Mouse (Mus musculus) cerebellum, adult 2 months (tissue): Measurements from ENCODE around the gene Rgs10.

Experiments used
- CTCF ChIP-seq: fragments of 200-500 bp; IDR thresholded peaks from 2 replicates; pipeline ENCODE4 v1.5.1; 2011; ENCODE audit warnings: low read depth, mild to moderate bottlenecking, control low read depth, low read length, moderate library complexity, borderline replicate concordance; ENCODE audit not compliant: insufficient read depth
- POLR2A ChIP-seq: fragments of 200-500 bp; IDR thresholded peaks from 2 replicates; pipeline ENCODE4 v1.6.1; 2011; ENCODE audit warnings: low read length, control low read depth, borderline replicate concordance; ENCODE audit not compliant: insufficient read depth

DNA sequence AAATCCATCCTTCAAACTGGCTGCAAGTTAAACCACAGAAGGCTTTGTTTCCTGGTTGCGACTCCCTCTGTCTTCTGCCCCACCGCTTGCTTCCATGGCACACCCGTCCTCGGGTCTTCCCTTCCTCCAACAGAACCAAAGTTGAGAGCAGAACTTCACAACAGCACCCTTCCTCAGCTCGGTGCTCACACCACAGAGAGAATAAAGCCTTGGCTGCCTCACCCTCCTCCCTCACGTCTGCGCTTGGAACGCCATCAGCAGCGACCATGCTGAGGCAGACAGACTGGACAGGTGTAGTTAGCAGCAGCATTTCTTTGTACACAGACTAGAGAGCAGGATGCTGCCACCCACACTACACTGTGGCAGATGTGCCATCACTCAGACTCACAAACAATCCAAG is 59.8 kb downstream of the Rgs10 start:
- TF ChIP-seq CTCF (no peak), POLR2A (no peak)
